Mouse (Mus musculus) frontal cortex, postnatal 14 days (tissue): ENCODE data around the gene Eogt.
A peak's percentile ranks its signal among the peaks of the same experiment; 100 is the strongest.

Experiments
- DNase-seq, 2 experiments: peaks; one replicate each; pipeline ENCODE4 v3.0.0; 2022; ENCODE audit warnings: low spot score in 2 of 2

Gene Eogt

DNA sequence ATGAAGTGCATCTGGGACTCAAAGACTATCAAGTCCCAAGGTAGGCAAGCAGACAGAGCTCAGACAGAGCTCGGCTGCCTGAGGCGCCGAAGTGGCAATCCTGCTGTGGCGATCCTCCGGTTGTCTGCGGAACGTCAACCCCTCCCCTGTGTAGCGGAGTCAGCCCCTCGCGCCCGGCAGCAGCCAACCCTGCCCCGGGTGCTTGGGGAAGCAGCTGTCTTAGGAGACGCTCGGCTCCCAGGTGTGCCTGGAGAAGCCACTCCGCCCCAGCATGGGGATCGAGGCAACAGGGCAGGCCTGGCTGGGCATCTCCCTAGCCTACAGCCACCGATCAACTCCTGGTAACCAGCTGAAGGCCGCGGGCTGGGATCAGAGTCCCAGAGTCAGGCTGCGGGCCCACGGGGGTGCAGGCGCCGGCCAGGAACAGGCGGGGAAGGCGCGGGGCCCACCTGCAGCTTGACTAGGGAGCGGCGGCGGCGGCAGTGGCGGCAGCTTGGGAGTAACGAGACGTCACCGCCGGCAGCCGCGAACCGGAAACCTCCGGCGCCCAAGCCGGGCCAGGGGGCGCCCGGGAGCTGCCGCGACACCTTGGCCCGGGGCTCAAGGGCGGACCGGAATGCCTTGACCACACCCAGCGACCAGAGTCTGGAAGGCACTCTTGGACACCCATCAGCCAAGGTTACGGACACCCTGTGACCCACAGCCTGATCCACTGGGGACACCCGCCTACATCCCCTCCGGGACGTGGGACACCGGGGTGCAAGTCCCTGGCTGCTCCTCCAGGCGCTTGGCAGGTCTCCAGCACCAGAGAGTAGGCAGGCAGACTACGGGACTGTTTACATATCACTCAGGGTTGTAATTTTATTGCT lies at the start of gene Eogt:
TSS of gene Eogt (minus strand) at position 800 of the 869 bp plus-strand sequence.
- DNase-seq, result peak; percentile 43 to 63

DNA sequence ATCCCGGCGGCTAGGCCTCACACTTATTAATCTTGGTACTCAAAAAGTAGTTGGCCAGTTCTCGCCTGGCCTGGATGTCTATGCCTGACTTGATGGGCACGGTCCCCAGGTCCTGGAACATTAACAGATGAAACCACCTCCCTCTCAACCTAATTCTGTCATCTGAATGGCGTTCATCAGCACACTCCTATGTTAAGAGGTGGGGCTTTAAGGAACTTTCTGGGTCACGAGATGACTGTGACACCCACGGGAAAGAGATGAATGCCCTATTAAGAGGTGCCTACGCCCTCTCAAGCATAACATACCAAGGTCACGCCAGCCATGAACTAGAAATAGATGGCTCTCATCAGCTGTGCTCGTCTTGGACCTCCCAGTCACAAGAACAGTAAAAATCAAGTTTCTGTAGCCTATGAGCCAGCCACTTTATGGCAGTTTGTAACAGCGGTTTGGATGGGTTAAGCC lies 30.4 kb upstream of the Eogt start:
- DNase-seq, result no peak

DNA sequence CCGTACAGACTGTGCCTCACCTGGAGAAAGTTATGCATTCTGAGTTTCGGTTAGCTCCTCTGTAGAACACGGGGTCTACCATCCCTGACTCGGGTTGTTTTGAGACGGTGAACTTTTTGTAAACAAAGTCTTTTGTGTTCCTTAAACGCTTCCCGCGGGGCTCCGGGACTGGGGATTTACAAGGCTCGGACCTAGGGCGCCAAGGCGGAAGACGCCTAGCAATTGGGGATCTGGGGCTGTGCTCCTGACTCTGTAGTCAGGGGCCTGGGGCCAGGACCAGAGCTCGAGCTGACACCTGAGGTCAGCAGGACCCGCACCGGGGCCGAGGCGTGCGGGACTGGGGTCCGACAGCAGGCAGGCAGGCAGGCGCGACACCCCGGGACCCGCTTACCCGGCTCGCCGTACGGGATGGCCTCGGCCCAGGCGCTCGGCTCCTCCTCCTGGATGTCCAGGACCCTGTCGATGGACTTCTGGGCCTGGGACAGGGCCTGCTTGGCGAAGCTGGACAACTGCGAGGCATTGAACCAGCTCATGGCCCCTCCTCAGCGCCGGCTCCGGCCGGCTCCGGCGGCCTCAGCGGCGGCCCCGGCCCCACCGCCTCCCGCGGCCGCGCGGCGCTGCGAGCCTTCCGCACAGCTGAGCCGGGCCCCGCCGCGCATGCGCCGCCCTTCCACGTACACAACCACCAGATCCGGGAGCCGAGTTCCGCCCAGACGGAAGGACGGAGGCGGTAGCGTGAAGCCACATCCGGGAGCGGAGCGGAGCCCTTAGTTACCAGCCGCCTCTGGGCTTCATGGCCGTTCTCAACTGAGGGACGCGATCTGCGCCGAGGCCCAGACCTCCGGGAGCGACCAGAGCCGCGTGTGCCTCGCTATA lies 29.7 kb upstream of the Eogt start, which contains the start of gene Tmf1:
TSS of gene Tmf1 (minus strand) at position 632 of the 876 bp plus-strand sequence.
- peak; percentile 90 to 92 for DNase-seq

DNA sequence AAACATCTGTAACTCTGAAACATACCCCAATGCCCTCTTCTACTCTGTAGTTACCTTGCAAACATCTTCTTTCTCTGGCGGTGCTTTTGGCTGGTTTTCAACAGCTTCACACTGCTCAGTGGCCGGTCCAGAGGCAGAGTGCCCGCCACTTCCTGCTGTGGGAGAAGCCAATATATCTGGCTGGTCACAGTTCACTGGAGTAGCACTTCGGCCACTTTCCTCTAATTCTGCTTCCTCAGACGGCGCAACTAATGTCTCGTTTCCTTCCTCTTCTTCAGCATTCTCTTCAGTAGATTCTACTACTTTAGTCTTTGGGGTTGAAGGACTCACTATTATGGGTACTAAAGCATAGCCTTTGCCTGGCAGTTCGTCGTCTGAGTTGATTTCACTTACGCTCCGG lies 26.7 kb upstream of the Eogt start:
- no peak for DNase-seq

DNA sequence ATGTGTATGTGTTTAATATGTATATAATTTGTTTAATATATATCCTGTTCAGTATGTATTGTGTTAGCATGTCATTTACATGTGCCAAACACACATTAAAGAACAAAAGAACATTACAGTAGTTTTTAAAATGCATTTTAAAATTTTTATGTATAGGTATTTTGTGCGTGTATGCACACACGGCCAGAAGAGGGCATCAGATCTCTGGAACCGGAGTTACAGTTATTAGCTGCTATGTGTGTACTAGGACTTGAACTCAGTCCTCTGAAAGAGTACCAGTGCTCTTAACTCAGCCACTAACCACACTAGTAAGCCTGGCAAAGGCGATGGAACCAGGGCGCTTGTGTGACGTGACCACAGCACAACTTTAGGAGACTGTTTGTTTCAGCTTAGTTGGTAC lies 1.2 kb upstream of the Eogt start:
- DNase-seq, result no peak

DNA sequence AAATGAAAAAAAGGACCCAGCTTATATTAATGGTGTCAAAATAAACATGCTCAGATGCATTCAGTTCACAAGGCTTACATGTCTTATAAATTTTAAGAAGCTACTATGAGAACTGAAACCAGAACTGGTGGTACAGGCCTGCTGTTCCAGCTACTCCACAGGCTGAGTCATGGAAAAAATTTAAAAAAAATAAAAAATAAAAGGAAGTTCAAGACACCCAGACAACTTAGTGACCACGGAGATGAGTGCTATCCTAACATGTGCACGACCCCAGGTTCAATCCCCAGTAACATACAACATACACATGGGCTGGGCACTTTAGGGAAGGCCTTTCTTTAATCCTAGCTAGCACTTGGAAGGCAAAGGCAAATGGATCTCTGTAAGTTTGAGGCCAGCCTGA lies 739 bp upstream of the Eogt start:
- no peak for DNase-seq

DNA sequence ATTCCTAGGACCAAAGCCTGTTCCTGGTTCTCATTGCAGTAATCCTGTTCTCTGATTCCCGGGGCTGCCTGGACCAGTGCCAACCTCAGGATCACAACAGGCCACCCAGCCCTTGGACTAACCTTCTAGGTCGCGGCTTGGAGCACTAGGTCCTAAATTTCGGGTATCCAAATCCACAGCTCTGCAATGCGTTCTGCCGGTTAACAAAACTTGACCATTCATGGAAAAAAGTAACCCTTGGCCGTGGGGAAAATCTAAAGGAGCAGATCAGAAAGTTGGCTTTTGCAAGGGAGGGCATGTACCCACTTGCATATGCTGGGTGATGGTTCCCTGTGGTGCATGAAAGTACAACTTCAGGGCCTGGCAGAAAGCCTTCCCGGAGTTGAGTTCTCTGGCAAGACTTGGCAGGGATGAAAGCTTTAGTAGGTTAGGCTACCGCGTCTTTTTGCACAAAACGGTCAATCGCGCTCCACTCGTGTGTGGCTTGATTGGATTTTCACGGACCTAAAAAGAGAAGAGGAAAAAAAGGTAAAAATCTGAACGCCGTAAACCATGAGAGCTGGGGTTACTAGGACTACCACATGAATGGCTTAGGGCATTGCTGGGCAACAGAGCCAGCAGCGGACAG lies 1.1 kb downstream of the Eogt start:
- DNase-seq, result peak; percentile 21 to 30

DNA sequence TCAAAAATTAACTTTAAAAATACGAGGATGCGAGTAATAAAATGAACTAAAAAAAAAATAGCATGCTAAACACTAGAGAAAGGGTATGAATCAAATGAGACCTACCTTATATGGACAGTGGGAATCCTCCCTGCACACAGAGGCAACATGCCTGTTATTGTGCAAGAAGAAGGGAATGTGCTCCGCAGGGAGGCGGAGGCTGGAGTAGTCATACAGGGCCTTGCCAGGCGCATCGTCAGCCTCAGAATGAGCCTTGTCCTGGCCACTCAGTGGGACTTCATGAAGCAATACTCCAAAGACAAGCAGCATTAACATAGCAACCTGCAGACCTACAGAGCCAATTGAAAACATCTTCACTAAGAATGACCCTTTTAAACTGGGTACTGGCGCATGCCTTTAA lies 3.8 kb downstream of the Eogt start:
- DNase-seq, result no peak

DNA sequence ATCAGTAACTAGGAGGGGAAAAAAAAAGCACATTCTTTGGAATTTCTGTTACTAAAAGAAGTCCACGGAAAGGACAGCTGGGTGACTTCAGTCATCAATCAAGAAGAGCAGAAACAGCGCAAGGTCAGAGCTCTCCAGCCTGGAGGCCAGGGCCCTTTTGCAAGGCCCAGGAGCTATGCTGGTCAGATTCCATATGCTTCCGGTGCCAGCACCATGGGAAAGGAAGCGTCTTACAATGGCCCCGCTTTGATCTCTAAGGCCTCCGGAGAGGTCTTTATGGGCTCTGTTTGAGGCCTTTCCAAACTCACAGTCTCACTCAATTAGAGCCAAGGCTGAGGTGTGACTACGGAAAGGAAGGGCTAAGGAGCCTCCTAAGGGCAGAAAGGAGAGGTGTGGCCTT lies 4.6 kb downstream of the Eogt start:
- peak in 1 of 2 experiments; percentile 31 for DNase-seq

DNA sequence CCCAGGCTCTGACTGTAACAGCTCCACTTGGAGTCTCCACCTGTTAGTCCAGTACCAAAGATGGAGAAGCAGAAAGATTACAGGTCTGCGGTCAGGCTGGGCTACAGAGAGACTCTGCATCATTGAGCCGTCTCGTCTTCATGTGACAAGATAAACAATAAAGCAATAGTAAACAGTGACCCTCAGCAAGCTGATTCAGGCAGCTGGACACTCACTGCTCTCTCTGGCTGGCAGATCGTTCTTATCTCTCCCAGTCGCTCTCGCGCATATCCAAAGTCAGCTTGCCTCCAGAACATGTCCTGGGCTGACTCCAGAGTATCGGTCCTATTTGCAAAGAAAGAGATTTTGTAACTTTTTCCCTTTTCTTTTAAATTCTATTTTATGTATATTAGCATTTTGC lies 6.4 kb downstream of the Eogt start:
- no peak for DNase-seq

DNA sequence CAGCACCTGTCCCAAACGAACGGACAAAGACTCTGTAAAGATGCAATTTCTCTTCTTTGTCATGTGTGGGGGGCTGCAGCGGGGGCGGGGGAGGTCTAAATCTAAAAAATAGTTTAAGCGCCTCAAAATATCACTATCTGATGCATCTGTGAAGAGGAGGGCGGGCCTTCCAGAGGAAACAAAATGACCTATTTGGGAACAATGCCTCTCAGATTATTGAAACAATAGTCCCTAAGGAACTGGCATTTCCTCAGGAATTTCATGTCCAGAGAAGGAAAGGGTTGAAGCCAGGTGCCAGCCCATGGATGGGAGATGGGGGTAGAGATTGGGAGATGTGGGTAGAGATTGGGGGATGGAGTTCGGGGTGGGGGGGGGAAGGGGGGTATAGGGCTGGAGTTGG lies 7.2 kb downstream of the Eogt start:
- DNase-seq, result no peak

DNA sequence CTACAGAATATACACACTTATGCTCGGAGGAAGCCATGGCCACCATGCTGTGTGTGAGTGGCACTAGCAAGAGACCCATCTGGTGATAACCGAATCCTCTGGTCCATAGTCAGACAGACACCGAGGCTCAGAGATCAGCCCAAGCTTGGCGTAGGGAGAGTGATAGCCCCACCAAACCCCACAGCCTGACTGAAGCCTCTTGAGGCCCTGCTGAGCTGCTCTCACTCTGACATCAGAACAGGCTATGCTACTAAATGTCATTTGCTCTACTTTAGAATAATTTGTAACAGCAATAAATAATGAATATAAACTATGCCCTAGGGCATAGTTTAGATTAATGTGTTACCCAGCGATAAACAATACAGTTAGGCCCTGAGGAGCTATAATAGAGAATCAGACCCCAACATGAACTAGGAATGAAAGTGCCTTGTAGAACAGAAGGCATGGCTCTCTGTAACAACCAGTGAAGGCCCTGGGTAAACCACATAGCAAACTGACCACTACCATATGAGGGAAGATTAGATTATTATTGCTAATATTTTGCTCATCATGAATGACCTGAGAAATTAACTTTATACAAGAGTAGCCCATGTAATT lies 16.2 kb downstream of the Eogt start:
- DNase-seq, result no peak

DNA sequence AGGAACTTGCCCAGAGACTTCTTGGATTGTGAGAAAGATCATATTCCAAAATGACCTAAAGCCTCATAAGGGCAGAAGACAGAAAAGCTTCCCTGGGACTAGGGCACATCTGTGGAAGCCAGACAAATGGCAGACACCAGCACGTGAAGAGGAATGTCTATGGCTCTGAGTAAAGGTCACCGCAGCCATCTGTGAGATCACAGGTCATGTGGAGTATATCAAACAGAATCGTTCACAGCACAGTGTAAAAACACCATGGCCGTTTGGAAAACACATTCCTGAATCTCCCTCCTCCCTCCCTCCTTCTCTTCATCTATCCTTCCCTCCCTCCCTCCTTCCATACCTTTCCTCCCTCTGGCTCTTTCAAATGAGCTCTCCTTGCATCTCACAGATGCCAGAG lies 17.2 kb downstream of the Eogt start:
- DNase-seq, result no peak

DNA sequence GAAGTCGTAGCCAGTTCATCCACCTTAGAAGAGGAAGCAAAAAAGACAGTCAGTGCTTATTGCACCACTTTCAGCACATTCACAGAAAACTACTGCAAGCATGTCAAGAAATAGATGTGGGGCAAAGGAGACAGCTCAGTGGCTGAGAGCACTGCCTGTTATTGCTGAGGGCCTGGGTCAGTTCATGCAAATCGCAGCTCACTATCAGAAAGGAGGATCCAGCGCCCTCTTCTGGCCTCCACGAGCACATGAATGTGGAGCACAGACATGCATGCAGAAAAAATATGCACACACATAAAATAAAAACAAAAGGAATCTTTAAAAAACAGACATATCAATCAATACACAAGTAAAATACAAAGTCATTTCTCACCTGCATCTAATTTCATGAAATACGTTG lies 18.0 kb downstream of the Eogt start:
- no peak for DNase-seq

DNA sequence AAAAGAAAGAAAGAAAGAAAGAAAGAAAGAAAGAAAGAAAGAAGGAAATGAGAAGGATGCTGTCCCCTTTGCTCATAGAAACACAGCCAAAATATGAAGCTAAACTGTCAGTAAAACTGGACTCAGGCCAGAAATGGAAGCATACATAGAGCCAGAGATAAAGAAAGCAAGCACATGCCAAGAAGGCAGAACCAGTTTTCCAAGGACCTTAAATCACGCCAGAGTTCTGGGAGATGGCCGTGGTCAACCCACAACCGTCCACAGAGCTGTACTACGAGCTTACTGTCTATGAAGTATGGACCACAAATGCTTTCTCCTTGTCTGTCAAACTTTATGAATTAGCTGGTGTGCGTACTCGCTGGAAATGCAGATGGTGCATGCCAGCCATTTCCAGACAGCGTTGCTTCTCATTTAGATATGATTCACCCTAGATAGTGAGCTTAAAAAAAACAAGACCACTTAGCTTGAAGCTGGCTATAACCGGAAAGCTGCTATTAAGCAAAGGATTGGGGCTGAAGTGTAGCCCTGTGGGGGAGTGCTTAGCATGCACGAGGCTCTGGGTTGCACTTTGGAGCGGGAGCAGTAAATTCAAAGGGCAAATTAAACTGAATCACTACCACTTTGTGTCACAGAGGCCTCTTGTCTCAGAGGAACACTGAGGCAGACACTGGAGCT lies 24.5 kb downstream of the Eogt start:
- DNase-seq, result no peak

DNA sequence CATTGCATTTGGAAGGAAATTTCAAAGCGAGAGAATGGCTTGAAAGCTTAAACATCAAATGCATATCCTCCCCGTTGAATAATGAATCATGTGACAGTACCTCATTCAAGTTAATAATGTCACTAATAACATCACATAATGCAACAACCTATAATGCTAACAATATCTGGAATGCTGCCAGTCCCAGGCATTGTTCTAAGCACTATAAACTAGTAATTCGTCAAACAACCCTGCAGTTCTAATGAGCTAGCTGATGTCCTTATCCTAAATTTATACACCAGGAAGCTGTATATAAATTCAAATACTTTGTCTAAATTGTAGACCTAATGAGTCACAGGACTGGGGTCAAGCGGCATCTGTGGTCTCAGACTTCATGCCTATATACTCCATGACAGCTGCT lies 28.1 kb downstream of the Eogt start:
- DNase-seq, result no peak

DNA sequence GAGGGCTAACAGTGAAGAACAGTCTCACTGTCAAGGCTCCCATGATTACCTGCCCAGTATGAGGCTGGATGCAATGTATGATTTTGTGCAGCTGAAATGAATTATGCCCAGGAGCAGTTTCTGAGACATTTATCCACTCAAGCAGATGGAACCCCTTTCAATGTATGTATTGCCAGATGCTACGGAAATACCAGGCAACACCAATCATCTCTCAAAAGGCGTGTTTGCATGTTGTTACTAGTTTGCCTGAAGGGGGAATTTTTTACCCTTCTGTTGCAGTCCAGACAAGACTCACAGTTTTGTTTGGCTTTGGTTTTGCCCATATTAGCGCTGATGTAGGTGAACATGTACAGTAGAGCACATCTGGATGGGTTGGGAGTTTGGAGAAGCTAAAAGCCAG lies 30.7 kb downstream of the Eogt start:
- no peak for DNase-seq

DNA sequence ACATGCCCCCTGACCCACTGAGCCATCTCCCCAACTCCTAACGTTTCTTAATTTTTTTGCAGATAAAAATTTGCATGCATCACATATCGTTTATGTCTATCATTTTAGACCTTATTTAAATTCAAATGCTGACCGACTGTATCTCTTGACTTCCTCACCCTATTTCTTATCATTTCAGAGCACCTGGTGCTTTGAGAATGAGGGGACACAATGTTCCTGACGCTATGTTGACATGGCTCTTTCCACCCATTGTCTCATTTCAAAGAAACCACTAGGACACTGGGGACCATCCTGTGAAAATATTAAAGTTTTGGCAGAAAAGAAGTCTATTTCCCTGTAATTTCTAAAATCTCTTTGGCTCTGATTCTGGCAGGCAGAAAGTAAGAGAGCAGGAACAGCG lies 32.1 kb downstream of the Eogt start:
- no peak for DNase-seq

DNA sequence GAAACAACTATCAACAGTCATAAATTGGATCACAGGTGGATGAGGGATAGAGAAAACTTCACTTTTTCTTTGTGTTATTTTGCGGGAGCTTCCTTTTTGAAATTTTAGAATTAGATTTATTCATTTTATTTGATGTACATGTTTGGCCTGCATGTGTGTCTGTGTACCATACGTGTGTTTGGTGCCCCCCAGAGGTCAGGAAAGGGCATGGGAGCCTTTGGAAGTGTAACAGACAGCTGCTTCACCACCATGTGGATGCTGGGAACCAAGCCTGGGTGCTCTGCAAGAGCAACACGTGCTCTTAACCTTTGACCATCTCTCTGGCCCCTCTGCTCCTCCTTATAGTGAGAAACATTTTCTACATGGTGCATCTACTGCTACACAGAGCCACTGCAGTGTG lies 34.2 kb downstream of the Eogt start:
- DNase-seq, result no peak

DNA sequence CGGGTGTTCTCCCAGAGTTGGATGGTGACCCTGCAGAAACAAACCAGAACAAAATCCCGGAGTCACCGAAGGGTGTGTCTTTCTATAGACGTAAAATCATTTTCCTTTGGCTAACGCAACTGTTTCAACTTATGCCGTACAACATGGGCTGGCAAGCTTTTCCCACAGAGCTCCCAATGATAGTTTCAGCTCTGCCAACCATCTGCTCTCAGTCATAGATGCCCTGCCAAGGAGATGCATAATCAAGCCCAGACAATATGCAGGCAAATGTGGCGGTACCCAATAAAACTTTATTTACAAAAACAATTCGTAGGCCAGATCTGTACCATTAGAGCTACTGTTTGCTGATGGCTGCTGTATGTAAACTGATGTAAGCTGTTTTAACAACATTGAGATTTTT lies 36.8 kb downstream of the Eogt start:
- DNase-seq, result no peak

DNA sequence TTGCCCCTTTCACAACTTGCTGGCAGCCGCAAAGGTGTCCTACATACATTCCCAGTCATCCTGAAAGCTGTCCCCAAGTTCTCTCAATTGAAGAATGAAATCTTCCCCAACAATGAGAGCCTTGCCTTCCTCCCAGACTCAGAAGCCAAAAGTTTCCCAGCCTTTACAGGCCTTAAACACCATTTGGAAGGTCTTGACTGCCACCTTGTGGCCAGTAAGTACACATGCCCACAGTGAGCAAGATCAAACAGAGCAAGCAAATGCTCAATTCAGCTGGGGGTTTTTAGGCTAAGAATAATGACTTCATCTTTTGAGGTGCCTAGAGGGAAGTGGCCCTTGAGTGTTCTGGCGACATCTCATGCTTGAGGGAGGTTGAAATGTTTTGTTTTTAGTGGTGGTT lies 42.2 kb downstream of the Eogt start:
- no peak for DNase-seq
